Mouse (Mus musculus) stomach, embryonic 15.5 days (tissue): ENCODE measurements around the gene Dtd1. TPM values are rescaled to one million over a fixed set of nuclear protein-coding genes. Genes with fewer than 3 reads are reported as not detected.

Experiments
- ATAC-seq: fragments of 200-750 bp; cut with Nextera tagmentation; 2 replicates; pipeline ENCODE4 v1.8.0; 2017; ENCODE audit warnings: low read depth, moderate number of reproducible peaks, moderate TSS enrichment; ENCODE audit not compliant: insufficient read depth, low FRiP score
- H3K27ac ChIP-seq: fragments of 300-500 bp; sonication (generic); 2 replicates; pipeline ENCODE4 v1.5.1; 2015; ENCODE audit warnings: mild to moderate bottlenecking, inconsistent platforms
- H3K27me3 ChIP-seq: fragments of 300-500 bp; sonication (generic); replicated peaks from 2 replicates; pipeline ENCODE4 v1.6.1; 2015; ENCODE audit warnings: inconsistent platforms
- H3K36me3 ChIP-seq: fragments of 300-500 bp; sonication (generic); 2 replicates; pipeline ENCODE4 v1.6.1; 2015; ENCODE audit warnings: inconsistent platforms
- H3K4me1 ChIP-seq: fragments of 300-500 bp; sonication (generic); 2 replicates; pipeline ENCODE4 v1.6.1; 2015; ENCODE audit warnings: inconsistent platforms
- H3K4me2 ChIP-seq: fragments of 300-500 bp; sonication (generic); 2 replicates; pipeline ENCODE4 v1.6.1; 2015; ENCODE audit warnings: mild to moderate bottlenecking, inconsistent platforms
- H3K4me3 ChIP-seq: fragments of 300-500 bp; sonication (generic); replicated peaks from 2 replicates; pipeline ENCODE4 v1.5.1; 2015; ENCODE audit warnings: inconsistent platforms
- H3K9ac ChIP-seq: fragments of 300-500 bp; sonication (generic); 2 replicates; pipeline ENCODE4 v1.6.1; 2015; ENCODE audit warnings: inconsistent platforms
- H3K9me3 ChIP-seq: fragments of 300-500 bp; sonication (generic); 2 replicates; pipeline ENCODE4 v1.6.1; 2016; ENCODE audit warnings: inconsistent platforms
- WGBS: fragments of 180-500 bp; shearing (Covaris S2); methylation state at CpG from one replicate; pipeline ENCODE4 v1.1.7; 2015; 5-methylcytosine and 5-hydroxymethylcytosine counted together
- polyA plus RNA-seq: library from polyadenylated mRNA; unstranded; fragments of >200 nt; fragmentation: Nextera tagmentation; extraction: Ambion mirVana; gene quantifications from 2 replicates; pipeline ENCODE4 v1.2.1, GENCODE M21; 2015

Dtd1 gene
- polyA plus RNA-seq, 1 experiment from 2014 or later: 39.6 TPM

- Histone ChIP-seq H3K36me3 (no peaks in the 10 kb centered on the region), H3K4me1 (no peaks in the 10 kb centered on the region), H3K9ac (no peak overlapping the region), H3K4me2 (no peak overlapping the region), H3K4me3 (no peak overlapping the region), H3K9me3 (no peaks in the 10 kb centered on the region), H3K27me3 (no peaks in the 10 kb centered on the region), H3K27ac (no peak overlapping the region)
- WGBS: 84% methylated on average over 2 of the region's 2 CpGs
- ATAC-seq: no peak; the same call in 1 of the 2 replicates
These were observed 93.1 kb downstream of the Dtd1 start for GRCm38 (mm10) chr2:144692777-144693176.

GRCm38 (mm10) chr2:144694923-144695322 is 95.2 kb downstream of the Dtd1 start:
- ATAC-seq: no peak
- no peaks in the 10 kb centered on the region for H3K4me1 ChIP-seq
- H3K27me3 ChIP-seq: no peaks in the 10 kb centered on the region
- no peak overlapping the region for H3K9ac ChIP-seq
- no peak overlapping the region for H3K4me2 ChIP-seq
- H3K4me3 ChIP-seq: no peak overlapping the region
- WGBS: 91% methylated on average over 2 of the region's 2 CpGs
- no peaks in the 10 kb centered on the region for H3K36me3 ChIP-seq
- no peak overlapping the region for H3K27ac ChIP-seq
- H3K9me3 ChIP-seq: no peaks in the 10 kb centered on the region

GRCm38 (mm10) chr2:144698046-144698445 is 98.3 kb downstream of the Dtd1 start:
- no peak overlapping the region for H3K27ac ChIP-seq
- ATAC-seq: no peak
- H3K27me3 ChIP-seq: no peaks in the 10 kb centered on the region
- H3K36me3 ChIP-seq: no peaks in the 10 kb centered on the region
- no peak overlapping the region for H3K9ac ChIP-seq
- WGBS: 90% methylated on average over 12 of the region's 12 CpGs
- no peak overlapping the region for H3K4me3 ChIP-seq
- H3K4me1 ChIP-seq: no peaks in the 10 kb centered on the region
- H3K4me2 ChIP-seq: no peak overlapping the region
- no peaks in the 10 kb centered on the region for H3K9me3 ChIP-seq

- Histone ChIP-seq H3K9ac (no peak overlapping the region), H3K4me3 (no peak overlapping the region), H3K4me1 (no peaks in the 10 kb centered on the region), H3K36me3 (no peaks in the 10 kb centered on the region), H3K4me2 (no peak overlapping the region), H3K27me3 (no peaks in the 10 kb centered on the region), H3K9me3 (no peaks in the 10 kb centered on the region), H3K27ac (no peak overlapping the region)
- 70% methylated on average over 11 of the region's 11 CpGs for WGBS
- ATAC-seq: no peak
These were observed 100.9 kb downstream of the Dtd1 start for GRCm38 (mm10) chr2:144700608-144701007.

GRCm38 (mm10) chr2:144701415-144702149 is 101.9 kb downstream of the Dtd1 start:
- Histone ChIP-seq H3K4me2 (no peak overlapping the region), H3K4me1 (no peaks in the 10 kb centered on the region), H3K9me3 (no peaks in the 10 kb centered on the region), H3K27ac (no peak overlapping the region), H3K36me3 (no peaks in the 10 kb centered on the region), H3K4me3 (no peak overlapping the region), H3K27me3 (no peaks in the 10 kb centered on the region), H3K9ac (no peak overlapping the region)
- 82% methylated on average over 3 of the region's 3 CpGs for WGBS
- ATAC-seq: no peak

GRCm38 (mm10) chr2:144709285-144709684 is 109.6 kb downstream of the Dtd1 start:
- H3K36me3 ChIP-seq: no peaks in the 10 kb centered on the region
- H3K4me3 ChIP-seq: no peak overlapping the region
- no peaks in the 10 kb centered on the region for H3K4me1 ChIP-seq
- 23% methylated on average over 1 of the region's 1 CpGs for WGBS
- no peaks in the 10 kb centered on the region for H3K27me3 ChIP-seq
- H3K27ac ChIP-seq: no peak overlapping the region
- no peak; the same call in 1 of the 2 replicates for ATAC-seq
- no peak overlapping the region for H3K4me2 ChIP-seq
- no peaks in the 10 kb centered on the region for H3K9me3 ChIP-seq
- no peak overlapping the region for H3K9ac ChIP-seq

GRCm38 (mm10) chr2:144709704-144710103 is 110.0 kb downstream of the Dtd1 start:
- no peak overlapping the region for H3K4me2 ChIP-seq
- no peak overlapping the region for H3K9ac ChIP-seq
- H3K9me3 ChIP-seq: no peaks in the 10 kb centered on the region
- no peaks in the 10 kb centered on the region for H3K36me3 ChIP-seq
- H3K4me3 ChIP-seq: no peak overlapping the region
- 72% methylated on average over 2 of the region's 2 CpGs for WGBS
- H3K27ac ChIP-seq: no peak overlapping the region
- H3K4me1 ChIP-seq: no peaks in the 10 kb centered on the region
- no peak for ATAC-seq
- no peaks in the 10 kb centered on the region for H3K27me3 ChIP-seq

GRCm38 (mm10) chr2:144714596-144714995 is 114.9 kb downstream of the Dtd1 start:
- 68% methylated on average over 2 of the region's 2 CpGs for WGBS
- Histone ChIP-seq H3K4me2 (no peak overlapping the region), H3K9ac (no peak overlapping the region), H3K4me3 (no peak overlapping the region), H3K4me1 (no peaks in the 10 kb centered on the region), H3K27ac (no peak overlapping the region), H3K27me3 (no peaks in the 10 kb centered on the region), H3K36me3 (no peaks in the 10 kb centered on the region), H3K9me3 (no peaks in the 10 kb centered on the region)
- ATAC-seq: no peak

GRCm38 (mm10) chr2:144715211-144715768 is 115.6 kb downstream of the Dtd1 start:
- H3K9ac ChIP-seq: no peak overlapping the region
- H3K9me3 ChIP-seq: no peaks in the 10 kb centered on the region
- H3K36me3 ChIP-seq: no peaks in the 10 kb centered on the region
- no peaks in the 10 kb centered on the region for H3K27me3 ChIP-seq
- no peak overlapping the region for H3K4me3 ChIP-seq
- no peak overlapping the region for H3K27ac ChIP-seq
- ATAC-seq: no peak
- WGBS: 66% methylated on average over 2 of the region's 2 CpGs
- no peak overlapping the region for H3K4me2 ChIP-seq
- H3K4me1 ChIP-seq: 0 out of 2 replicates have a peak, but pooled peaks cover 1% of the 10 kb centered on the region

- H3K27me3 ChIP-seq: no peaks in the 10 kb centered on the region
These were observed 116.6 kb downstream of the Dtd1 start for GRCm38 (mm10) chr2:144716248-144716647.

GRCm38 (mm10) chr2:144718273-144718672 is 118.6 kb downstream of the Dtd1 start:
- Histone ChIP-seq H3K4me1 (0 out of 2 replicates have a peak, but pooled peaks cover 2% of the 10 kb centered on the region), H3K4me3 (no peak overlapping the region), H3K9ac (no peak overlapping the region), H3K36me3 (no peaks in the 10 kb centered on the region), H3K4me2 (no peak overlapping the region), H3K9me3 (no peaks in the 10 kb centered on the region), H3K27ac (no peak overlapping the region), H3K27me3 (no peaks in the 10 kb centered on the region)
- 71% methylated on average over 5 of the region's 5 CpGs for WGBS
- no peak for ATAC-seq

More at GRCm38 (mm10) chr2:144716248-144716647, 116.6 kb downstream of the Dtd1 start:
- Histone ChIP-seq H3K9me3 (no peaks in the 10 kb centered on the region), H3K4me3 (no peak overlapping the region), H3K27ac (no peak overlapping the region), H3K36me3 (no peaks in the 10 kb centered on the region), H3K9ac (no peak overlapping the region), H3K4me2 (no peak overlapping the region), H3K4me1 (0 out of 2 replicates have a peak, but pooled peaks cover 2% of the 10 kb centered on the region)
- WGBS: 60% methylated on average over 5 of the region's 5 CpGs
- ATAC-seq: no peak

- peak; percentile 28; the same call in 1 of the 2 replicates for ATAC-seq
- WGBS: 60% methylated on average over 5 of the region's 5 CpGs
- no peak overlapping the region for H3K4me2 ChIP-seq
- H3K27me3 ChIP-seq: no peaks in the 10 kb centered on the region
- H3K4me3 ChIP-seq: no peak overlapping the region
- no peak overlapping the region for H3K9ac ChIP-seq
- H3K36me3 ChIP-seq: no peaks in the 10 kb centered on the region
- peak overlapping the region; percentile 8; the same call in 1 of the 2 replicates for H3K27ac ChIP-seq
- 0 out of 2 replicates have a peak, but pooled peaks cover 2% of the 10 kb centered on the region for H3K4me1 ChIP-seq
- H3K9me3 ChIP-seq: no peaks in the 10 kb centered on the region
These were observed 119.6 kb downstream of the Dtd1 start for GRCm38 (mm10) chr2:144719294-144719693.
